7 mouse cellular contexts compared by ENCODE assay signal in the genomic region with DNA sequence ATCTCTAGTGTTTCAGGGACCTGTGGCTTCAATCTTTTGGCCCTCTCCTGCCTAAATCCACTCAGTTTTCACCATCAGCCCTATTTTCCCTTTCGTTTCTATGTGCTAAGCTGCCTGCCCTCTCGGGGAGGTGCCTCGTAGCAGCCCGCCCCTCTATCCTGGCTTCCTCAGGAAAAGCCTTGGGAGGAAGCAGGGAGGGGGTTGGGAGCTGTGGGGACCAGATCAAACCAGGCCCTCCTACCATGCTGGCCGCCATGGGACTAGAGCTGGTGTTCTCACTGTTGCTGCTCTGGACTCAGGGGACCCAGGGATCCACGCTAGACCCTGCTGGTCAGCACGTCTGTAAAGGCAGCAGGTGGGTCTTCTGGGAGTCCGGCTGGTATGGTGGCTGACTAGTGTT. TPM values are rescaled to one million over a fixed set of nuclear protein-coding genes. Genes with fewer than 3 reads are reported as not detected.
DNase-seq lines count a peak whose midpoint lies in the region; ATAC-seq lines count a peak whose summit lies in the region.

A gene (plus strand): TSS at position 205 of the 400 bp plus-strand sequence.

- H3K27me3 ChIP-seq in intestine, embryonic 15.5 days (replicated peaks): no peaks in the 10 kb centered on the region
- H3K27me3 ChIP-seq in liver, embryonic 15.5 days: no peaks in the 10 kb centered on the region

- no peaks in the 10 kb centered on the region for H3K9me3 ChIP-seq in intestine, embryonic 15.5 days
- H3K9me3 ChIP-seq in liver, embryonic 15.5 days (replicated peaks): no peaks in the 10 kb centered on the region

- H3K36me3 ChIP-seq in intestine, embryonic 15.5 days: peaks cover 8% of the 10 kb centered on the region; the same call in 1 of the 2 replicates
- peaks cover 17% of the 10 kb centered on the region for H3K36me3 ChIP-seq in liver, embryonic 15.5 days (replicated peaks)

- H3K4me1 ChIP-seq in intestine, embryonic 15.5 days (replicated peaks): peaks cover 26% of the 10 kb centered on the region
- H3K4me1 ChIP-seq in liver, embryonic 15.5 days (replicated peaks): peaks cover 27% of the 10 kb centered on the region

- H3K4me2 ChIP-seq in intestine, embryonic 15.5 days (replicated peaks): peak within 1 kb of the TSS; percentile 11; the same call in 1 of the 2 replicates
- H3K4me2 ChIP-seq in liver, embryonic 15.5 days: peak within 1 kb of the TSS; percentile 3; the same call in 1 of the 2 replicates

- 55% methylated on average over 8 of the region's 8 CpGs for WGBS in intestine, embryonic 15.5 days
- 40% methylated on average over 8 of the region's 8 CpGs for WGBS in liver, embryonic 15.5 days (ENCODE audit: insufficient replicate concordance)

- H3K27ac ChIP-seq in intestine, embryonic 15.5 days: no peak within 1 kb of the TSS
- H3K27ac ChIP-seq in liver, embryonic 15.5 days (replicated peaks): no peak within 1 kb of the TSS

- no peak within 1 kb of the TSS for H3K9ac ChIP-seq in intestine, embryonic 15.5 days
- no peak within 1 kb of the TSS for H3K9ac ChIP-seq in liver, embryonic 15.5 days

- no peak for ATAC-seq in intestine, embryonic 15.5 days
- no peak for ATAC-seq in liver, embryonic 15.5 days (ENCODE audit: insufficient read depth)

- no peak within 1 kb of the TSS for H3K4me3 ChIP-seq in intestine, embryonic 15.5 days (replicated peaks)
- H3K4me3 ChIP-seq in liver, embryonic 15.5 days (replicated peaks): no peak within 1 kb of the TSS; the same call in 1 of the 2 replicates

- no peak for DNase-seq in adrenal gland, postnatal 4 days (ENCODE audit: low spot score in 2 of 2)
- no peak for DNase-seq in gonadal fat pad, adult 2 months (ENCODE audit: low read depth)
- no peak for DNase-seq in embryo, embryonic 10.5 days (ENCODE audit: low spot score)
- no peak for DNase-seq in B cell, adult 2 months
- no peak for DNase-seq in right cerebral cortex, postnatal 25 days

RNA-seq across cellular contexts. Expression of the gene that starts here (rescaled TPM):
- 10 to 100 TPM; 13.8 to 14.4 TPM for total RNA-seq in adrenal gland, postnatal 4 days (2021)
- polyA plus RNA-seq in gonadal fat pad, adult 2 months (2012; rRNA removed): 9.9 and 14.5 TPM in 2 replicates
- polyA plus RNA-seq in intestine, embryonic 15.5 days (2015; fragmentation: Nextera tagmentation; extraction: Ambion mirVana): 5.7 TPM in 2 replicates
- polyA plus RNA-seq in liver, embryonic 15.5 days (2015; fragmentation: Nextera tagmentation; extraction: Ambion mirVana): 2.8 and 3.6 TPM in 2 replicates
